Mouse (Mus musculus) neural tube, embryonic 14.5 days (tissue): Measurements from ENCODE around the gene Mylk. TPM values are rescaled to one million over a fixed set of nuclear protein-coding genes. Genes with fewer than 3 reads are reported as not detected.

Source experiments
- ATAC-seq: fragments of 200-750 bp; cut with Nextera tagmentation; 2 replicates; pipeline ENCODE4 v1.8.0; 2017; ENCODE audit warnings: low read depth, mild to moderate bottlenecking, moderate TSS enrichment, moderate library complexity
- H3K27ac ChIP-seq: fragments of 300-500 bp; sonication (generic); 2 replicates; pipeline ENCODE4 v1.5.1; 2014; ENCODE audit warnings: low read depth, mild to moderate bottlenecking, control low read depth, low read length, moderate library complexity, mixed read lengths
- H3K27me3 ChIP-seq: fragments of 300-500 bp; sonication (generic); 2 replicates; pipeline ENCODE4 v1.6.1; 2014; ENCODE audit warnings: low read length; ENCODE audit not compliant: control insufficient read depth, insufficient read depth
- H3K36me3 ChIP-seq: fragments of 300-500 bp; sonication (generic); 2 replicates; pipeline ENCODE4 v1.6.1; 2014; ENCODE audit warnings: low read length, mixed read lengths; ENCODE audit not compliant: control insufficient read depth, insufficient read depth
- H3K4me1 ChIP-seq: fragments of 300-500 bp; sonication (generic); 2 replicates; pipeline ENCODE4 v1.6.1; 2014; ENCODE audit warnings: low read length; ENCODE audit not compliant: control insufficient read depth, insufficient read depth
- H3K4me2 ChIP-seq: fragments of 300-500 bp; sonication (generic); 2 replicates; pipeline ENCODE4 v1.6.1; 2014; ENCODE audit warnings: mild to moderate bottlenecking, low read depth, low read length, control low read depth
- H3K4me3 ChIP-seq: fragments of 300-500 bp; sonication (generic); 2 replicates; pipeline ENCODE4 v1.5.1; 2014; ENCODE audit warnings: low read depth, low read length, control low read depth, mixed read lengths
- H3K9ac ChIP-seq: fragments of 300-500 bp; sonication (generic); replicated peaks from 2 replicates; pipeline ENCODE4 v1.6.1; 2014; ENCODE audit warnings: low read depth, mild to moderate bottlenecking, control low read depth, low read length, mixed read lengths
- H3K9me3 ChIP-seq: fragments of 300-500 bp; sonication (generic); 2 replicates; pipeline ENCODE4 v1.6.1; 2016; ENCODE audit warnings: low read length; ENCODE audit not compliant: control insufficient read depth
- WGBS: fragments of 180-500 bp; shearing (Covaris S2); extraction: QIAGEN DNeasy Blood & Tissue Kit; methylation state at CpG from one replicate; pipeline ENCODE4 v1.1.7; 2014; 5-methylcytosine and 5-hydroxymethylcytosine counted together
- polyA plus RNA-seq: library from polyadenylated mRNA; unstranded; fragments of >200 nt; fragmentation: Nextera tagmentation; extraction: Ambion mirVana; gene quantifications from 2 replicates; pipeline ENCODE4 v1.2.1, GENCODE M21; 2014

The Mylk gene
- polyA plus RNA-seq, 1 experiment from 2014 or later, result 1.5 TPM

- H3K27ac ChIP-seq, result no peak overlapping the region
- no peaks in the 10 kb centered on the region for H3K36me3 ChIP-seq
- no peaks in the 10 kb centered on the region for H3K27me3 ChIP-seq
- no peak overlapping the region for H3K4me2 ChIP-seq
- no peak for ATAC-seq
- 91% methylated on average over 6 of the region's 6 CpGs for WGBS
- H3K4me3 ChIP-seq, result no peak overlapping the region
- no peaks in the 10 kb centered on the region for H3K9me3 ChIP-seq
- H3K4me1 ChIP-seq, result no peaks in the 10 kb centered on the region
- no peak overlapping the region for H3K9ac ChIP-seq
Observed at GRCm38 (mm10) chr16:35047272-35047969, 302.4 kb downstream of the Mylk start.

DNA sequence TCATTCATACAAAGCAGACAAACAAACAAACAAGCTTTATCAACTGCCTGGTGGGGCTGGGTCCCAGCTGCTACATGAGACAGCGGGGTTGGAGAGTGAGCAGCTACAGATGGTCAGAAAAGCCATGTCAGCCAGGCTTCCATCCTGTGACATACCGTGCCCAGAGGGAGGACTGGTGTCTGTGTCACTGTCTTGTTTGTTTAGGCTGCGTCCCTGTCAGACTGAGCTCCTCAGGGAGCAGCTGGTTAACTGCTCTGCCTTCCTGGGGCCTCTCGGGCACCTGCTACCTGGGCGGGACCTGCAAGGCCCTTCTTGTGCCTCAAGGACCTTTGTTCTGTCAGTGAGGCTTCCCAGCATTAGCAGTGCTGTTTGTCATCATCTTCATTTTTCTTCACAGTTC lies 306.1 kb downstream of the Mylk start:
- no peak overlapping the region for H3K27ac ChIP-seq

More for the DNA sequence above, 306.1 kb downstream of the Mylk start:
- Histone ChIP-seq H3K36me3 (no peaks in the 10 kb centered on the region), H3K27me3 (no peaks in the 10 kb centered on the region), H3K4me2 (no peak overlapping the region), H3K9ac (no peak overlapping the region), H3K9me3 (no peaks in the 10 kb centered on the region), H3K4me3 (no peak overlapping the region), H3K4me1 (no peaks in the 10 kb centered on the region)
- 29% methylated on average over 5 of the region's 5 CpGs for WGBS
- peak; percentile 21; the same call in 1 of the 2 replicates for ATAC-seq

Other genes starting within 250 kb of the Mylk start
- 33.8 and 34.2 TPM in 2 replicates for gene Kalrn, start 171.7 kb upstream of the Mylk start, polyA plus RNA-seq
- not detected in 2 replicates for gene Ropn1, start 95.3 kb upstream of the Mylk start, polyA plus RNA-seq
- gene Ccdc14, start 54.6 kb upstream of the Mylk start, polyA plus RNA-seq, result 4.2 and 5.2 TPM in 2 replicates